Mouse (Mus musculus) adrenal gland (tissue): ENCODE measurements around the gene Tram2.

Experiments used
- intact Hi-C: fragments of 180-260 bp; cut with DNase I; formaldehyde crosslinking; loops from one replicate; pipeline ENCODE4 v1.15.1; 2025
- long read RNA-seq, 2 experiments: library from polyadenylated mRNA; unstranded; transcript quantifications; one replicate each; pipeline ENCODE4 v2.0.0; 2020; ENCODE audit warnings: borderline replicate concordance in 1 of 2; ENCODE audit not compliant: insufficient replicate concordance in 1 of 2

The Tram2 gene
- long read RNA-seq, experiment 1, partial matches to known transcripts = 0 of 5 reads
- long read RNA-seq, experiment 1, other reads (novel, unspliced or antisense) = 5 of 5 reads
- long read RNA-seq, experiment 2, partial matches to known transcripts = 0 of 3 reads
- long read RNA-seq, experiment 2, other reads (novel, unspliced or antisense) = 3 of 3 reads

DNA sequence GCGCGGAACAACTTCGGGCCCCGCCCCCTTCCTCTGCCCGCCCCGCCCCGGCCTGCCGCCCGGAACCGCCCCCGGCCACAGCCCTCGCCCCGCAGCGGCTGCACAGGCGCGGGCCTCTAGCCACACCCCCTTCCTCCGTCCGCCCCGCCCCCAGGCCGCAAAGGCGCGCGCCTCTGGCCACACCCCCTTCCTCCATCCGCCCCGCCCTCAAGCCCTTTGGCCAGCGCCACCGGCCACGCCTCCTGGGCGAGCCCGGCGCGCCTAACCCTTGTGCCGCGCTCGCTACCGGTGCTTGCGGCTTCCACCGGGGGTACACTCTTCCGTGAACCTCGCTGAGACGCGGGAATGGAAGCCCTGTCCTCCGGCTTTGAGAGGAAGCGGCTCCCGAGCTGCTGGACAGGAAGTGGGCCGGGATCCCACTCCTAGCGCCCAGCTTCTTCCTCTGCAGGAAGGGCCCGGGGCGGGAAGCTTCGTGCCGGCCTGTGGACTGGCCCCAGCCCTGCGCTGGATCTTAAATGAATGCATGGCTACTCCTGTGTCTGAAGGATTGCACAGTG is at the start of gene Tram2:
Gene Tram2, minus strand, starts transcription at position 13 of the 557 bp plus-strand sequence.
- intact Hi-C loops = loop anchor here (5.0 to 10.0 kb wide), 2 partner anchors 67 to 254 kb away; partner anchors contain the start of gene Mcm3

DNA sequence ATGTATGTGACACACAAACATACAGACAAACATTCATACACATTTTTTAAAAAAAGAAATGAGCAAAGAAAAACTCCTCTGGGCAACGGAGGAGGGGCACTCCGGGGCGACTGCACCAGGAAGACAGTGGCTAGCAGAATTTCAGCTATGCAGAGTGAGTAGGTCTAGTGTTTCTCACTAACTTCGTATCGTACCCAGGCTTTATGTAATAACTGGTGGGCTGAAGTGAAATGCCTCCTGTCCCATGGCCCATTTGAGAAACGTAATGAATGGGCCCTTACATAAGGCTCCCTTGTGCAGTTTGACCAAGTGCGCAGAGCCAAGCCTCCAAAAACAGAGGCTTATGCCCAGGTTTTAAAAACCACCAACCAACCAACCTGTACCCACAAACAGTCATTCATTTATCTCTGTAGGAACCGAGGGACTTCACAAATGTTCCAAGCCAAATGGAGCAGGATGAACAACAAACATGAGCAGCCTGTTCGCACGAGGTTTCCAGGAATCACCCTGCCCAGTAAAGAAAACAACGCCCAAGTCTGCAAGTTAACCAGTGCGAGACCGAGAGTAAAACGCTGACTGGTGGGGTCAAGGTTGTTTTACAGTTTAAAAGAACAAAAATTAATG is 45.8 kb upstream of the Tram2 start:
- intact Hi-C loops = no loop called here

DNA sequence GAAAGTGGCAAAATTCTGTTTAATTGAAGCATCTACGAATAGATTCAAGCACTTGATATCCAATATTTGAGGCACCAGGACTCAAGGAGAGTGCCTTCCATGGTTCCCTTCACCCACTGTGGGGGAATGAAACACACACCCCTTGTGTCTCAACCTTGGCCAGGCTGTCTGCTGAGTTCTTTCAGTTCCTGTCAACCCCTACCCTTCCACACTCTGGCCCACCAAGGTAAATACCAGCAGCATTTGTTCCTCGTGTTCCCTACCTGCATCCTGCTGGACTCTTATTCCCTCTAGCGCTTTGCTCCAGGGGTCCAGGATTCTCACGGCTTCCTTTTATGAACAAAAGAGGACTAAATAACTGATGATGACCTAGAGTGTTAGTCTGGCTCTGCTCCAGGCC is 24.8 kb upstream of the Tram2 start:
- intact Hi-C loops = no loop called here

DNA sequence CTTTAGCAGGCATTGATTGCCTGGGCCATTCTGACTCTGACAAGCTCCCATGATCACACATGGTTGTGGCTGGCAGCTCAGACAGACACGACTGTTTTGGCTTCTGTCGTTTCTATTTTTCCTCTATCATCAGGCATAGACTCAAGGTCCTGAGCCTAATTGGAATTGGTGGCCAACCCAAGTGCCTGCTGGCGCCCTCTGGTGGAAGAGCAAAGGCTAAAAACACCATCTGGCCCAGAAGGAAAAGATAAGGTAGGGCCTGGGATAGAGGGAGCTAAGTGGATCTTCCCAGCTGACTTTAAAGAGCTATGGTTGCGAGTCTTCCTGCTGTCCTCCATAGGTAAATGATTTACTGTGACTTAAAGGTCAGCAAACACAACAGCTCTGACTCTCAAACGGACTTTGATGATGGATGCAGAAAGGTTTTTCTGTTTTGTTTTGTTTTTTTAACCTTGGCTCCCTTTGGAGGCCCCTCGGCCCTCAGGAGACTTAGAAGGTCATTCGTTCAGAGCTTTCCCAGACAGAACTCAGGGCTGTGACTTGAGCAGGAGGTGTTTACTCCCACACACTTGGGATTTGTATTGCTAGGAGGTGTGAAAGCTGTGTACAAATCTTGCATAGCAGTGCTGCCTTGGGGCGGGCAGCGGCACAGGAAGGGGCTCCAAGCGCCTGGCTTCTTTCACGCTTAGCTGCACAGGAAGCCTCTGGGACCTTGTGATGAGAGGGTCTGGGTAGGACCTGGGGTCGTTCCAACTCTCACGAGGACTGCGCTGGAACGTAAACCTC is 22.4 kb upstream of the Tram2 start:
- intact Hi-C loops = loop anchor here (2.0 kb wide), 1 partner anchor 163 kb away; no protein-coding TSS in a partner anchor

- intact Hi-C loops = loop anchor here (2.0 kb wide), 1 partner anchor 162 kb away; no protein-coding TSS in a partner anchor
Observed at GRCm38 (mm10) chr1:21100726-21101125, 21.7 kb upstream of the Tram2 start.

DNA sequence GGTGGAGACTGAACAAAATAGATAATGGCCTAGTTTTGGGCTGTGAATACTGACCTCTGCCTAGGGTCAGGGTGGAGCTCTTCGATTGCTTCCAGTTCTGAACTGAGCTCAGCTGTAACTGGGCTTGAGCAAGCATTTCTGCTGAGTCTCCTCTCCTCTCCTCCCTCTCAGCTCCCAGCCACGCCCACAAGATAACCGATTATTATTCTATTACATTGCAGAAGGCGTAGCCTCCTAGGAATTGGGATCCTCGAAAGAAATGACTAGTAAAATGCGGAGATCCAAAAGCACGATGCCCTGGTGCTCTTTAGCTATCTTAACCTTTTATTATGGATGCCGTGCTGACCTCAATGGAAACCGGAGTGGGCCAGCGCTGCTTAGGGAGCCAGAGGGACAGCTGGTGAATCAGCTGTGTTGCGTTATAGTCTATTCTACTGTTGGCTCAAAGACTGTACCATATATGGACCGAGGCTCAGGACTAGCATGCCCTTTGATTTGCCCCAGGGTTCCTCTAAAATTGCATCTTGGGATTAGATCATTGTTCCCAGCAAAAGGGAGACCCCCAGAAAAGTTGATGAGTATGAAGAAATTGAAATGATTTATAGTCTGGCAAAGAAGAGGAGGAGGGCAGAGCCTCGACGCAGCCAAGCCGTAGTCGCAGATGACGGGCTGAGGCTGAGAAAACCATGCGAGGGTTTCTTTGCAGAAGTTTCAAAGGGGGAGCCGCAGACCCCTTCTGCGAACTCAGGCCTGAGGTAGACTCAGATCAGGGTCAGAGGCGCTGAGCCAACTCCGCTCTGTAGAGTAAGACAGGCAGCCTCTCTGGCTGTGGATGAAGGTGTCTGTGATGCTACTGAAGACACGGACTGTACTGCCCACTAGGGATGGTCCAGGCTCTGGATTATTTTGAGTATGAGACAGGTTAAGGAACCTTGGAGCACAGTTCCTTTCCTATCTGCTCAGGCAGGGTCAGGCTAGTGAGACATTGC is 18.3 kb upstream of the Tram2 start:
- intact Hi-C loops = no loop called here

GRCm38 (mm10) chr1:21094644-21095215 is 15.7 kb upstream of the Tram2 start:
- intact Hi-C loops = no loop called here

- intact Hi-C loops = no loop called here
Observed at GRCm38 (mm10) chr1:21089661-21090117, 10.7 kb upstream of the Tram2 start.

DNA sequence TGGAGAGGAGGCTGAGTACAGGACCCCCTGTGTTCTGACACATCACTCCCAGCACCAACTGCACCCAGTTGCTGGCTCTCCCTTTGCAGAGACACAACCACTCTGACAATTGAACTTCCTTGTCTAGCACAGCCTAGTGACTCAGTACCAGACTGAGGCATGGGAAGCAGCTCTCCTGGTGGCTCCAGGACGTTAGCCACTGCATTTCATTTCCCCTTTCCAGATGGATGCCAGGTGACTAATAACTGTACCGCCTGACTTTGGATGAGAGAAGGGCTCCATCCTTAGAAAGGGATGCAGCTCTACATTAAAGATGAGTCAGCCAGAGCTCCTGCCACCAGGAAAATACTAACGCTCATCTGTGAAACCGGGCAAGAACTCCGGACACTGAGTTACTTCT is 7.3 kb upstream of the Tram2 start:
- intact Hi-C loops = no loop called here

DNA sequence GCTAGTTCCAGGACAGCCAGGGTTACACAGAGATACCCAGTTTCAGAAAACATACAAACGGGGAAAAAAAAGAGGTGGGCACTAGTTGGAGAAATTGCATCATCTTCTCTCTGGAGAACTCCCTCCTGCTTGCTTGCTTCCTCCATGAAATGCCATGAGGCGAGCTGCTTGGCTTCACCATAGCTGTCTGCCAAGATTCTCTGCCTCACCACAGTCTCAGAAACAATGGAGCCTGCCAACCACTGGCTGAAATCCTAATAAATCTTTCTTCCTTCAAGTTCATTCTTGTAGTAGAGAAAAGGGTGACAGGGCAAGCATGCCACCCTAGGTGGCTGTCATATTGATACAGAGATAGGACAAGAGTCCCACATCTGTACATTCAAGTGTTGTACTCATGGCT is 5.6 kb upstream of the Tram2 start:
- intact Hi-C loops = loop anchor here (5.0 kb wide), 1 partner anchor 142 kb away; no protein-coding TSS in a partner anchor

DNA sequence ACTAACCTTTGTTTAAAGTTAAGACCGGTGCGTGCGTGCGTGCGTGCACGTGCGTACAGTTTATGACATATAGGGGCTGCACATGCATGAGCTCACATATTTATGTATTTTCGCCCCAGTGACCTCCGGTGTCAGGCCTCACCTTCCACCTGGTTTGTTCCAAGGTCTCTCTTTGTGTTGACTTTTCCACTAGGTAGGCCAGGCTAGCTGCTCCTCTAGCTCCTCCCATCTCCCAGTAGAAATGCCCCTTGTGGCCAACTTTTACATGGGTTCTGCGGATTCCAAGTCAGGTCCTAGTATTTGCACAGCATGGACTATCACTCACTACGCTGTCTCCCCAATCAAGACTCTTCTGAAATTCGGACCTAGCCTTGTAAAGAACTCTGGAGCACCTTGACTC is 1.3 kb upstream of the Tram2 start:
- intact Hi-C loops = loop anchor here (5.0 kb wide), 1 partner anchor 138 kb away; no protein-coding TSS in a partner anchor

DNA sequence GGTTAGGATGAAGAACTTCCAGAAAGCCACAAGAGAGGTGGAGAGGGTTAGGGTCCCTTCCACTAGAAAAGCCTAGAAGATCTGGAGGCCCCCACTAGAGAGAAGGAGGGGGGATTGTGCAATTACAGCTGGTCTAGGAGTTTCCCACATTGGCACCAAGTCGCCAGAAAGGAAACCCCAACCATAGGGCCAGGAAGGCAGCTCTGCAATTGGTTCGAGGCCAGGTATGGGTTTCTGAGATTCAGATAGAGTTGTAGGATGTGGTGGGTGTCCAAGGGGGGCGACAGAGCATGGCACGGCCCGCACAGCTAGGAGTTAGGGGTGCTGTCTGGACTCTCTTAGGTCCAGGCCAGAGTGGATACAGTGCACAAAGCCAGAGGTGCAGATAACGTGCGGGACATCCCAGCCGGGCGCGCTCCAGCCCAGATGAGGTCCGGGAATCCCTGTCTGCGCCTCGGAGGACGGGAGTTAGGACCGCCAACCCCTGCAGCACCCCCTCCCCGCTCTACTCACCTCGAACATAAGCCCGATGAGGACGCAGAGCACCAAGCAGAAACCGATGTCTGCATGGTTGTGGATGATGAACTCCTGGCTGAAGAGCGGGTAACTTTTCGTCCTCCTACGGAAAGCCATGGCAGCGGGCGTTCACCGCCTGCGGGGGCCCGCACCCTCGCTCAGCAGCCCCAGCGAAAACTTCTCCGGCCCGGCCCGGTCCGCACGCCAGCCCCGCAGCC is 381 bp downstream of the Tram2 start:
- intact Hi-C loops = loop anchor here (5.0 to 10.0 kb wide), 2 partner anchors 66 to 254 kb away; partner anchors contain the start of gene Mcm3

GRCm38 (mm10) chr1:21077619-21078018 is 1.4 kb downstream of the Tram2 start:
- intact Hi-C loops = loop anchor here (5.0 to 10.0 kb wide), 2 partner anchors 65 to 253 kb away; partner anchors contain the start of gene Mcm3

GRCm38 (mm10) chr1:21077191-21077590 is 1.8 kb downstream of the Tram2 start:
- intact Hi-C loops = loop anchor here (5.0 to 10.0 kb wide), 2 partner anchors 65 to 252 kb away; partner anchors contain the start of gene Mcm3

GRCm38 (mm10) chr1:21075986-21076495 is 3.0 kb downstream of the Tram2 start:
- intact Hi-C loops = loop anchor here (5.0 to 10.0 kb wide), 2 partner anchors 64 to 251 kb away; partner anchors contain the start of gene Mcm3

DNA sequence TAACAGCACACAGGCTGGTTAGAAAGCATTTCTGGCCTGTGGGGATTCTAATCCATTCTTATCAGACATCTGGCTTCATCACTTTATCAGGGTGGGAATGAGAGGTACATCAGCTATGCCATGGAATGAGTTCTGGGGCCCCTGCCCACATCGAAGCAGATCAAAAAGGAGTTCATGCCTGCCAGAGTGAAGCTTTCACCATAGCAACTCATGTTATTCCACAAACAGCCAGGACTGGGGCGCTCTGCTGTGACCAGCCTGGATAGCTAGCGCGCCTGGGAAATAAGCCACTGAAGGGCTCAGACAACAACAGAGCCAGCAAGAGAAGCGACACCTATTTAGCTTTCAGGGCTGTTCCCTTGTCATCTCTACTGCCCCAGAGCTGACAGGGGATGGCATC is 4.8 kb downstream of the Tram2 start:
- intact Hi-C loops = loop anchor here (5.0 to 10.0 kb wide), 2 partner anchors 122 to 249 kb away; partner anchors contain the start of genes Efhc1 and Mcm3

GRCm38 (mm10) chr1:21072875-21073444 is 6.1 kb downstream of the Tram2 start:
- intact Hi-C loops = loop anchor here (5.0 to 10.0 kb wide), 2 partner anchors 121 to 248 kb away; partner anchors contain the start of genes Efhc1 and Mcm3

- intact Hi-C loops = loop anchor here (5.0 to 10.0 kb wide), 2 partner anchors 118 to 246 kb away; partner anchors contain the start of genes Efhc1 and Mcm3
Observed at GRCm38 (mm10) chr1:21070658-21071057, 8.4 kb downstream of the Tram2 start.
